Mouse (Mus musculus): ENCODE measurements around the gene Lonrf2. TPM values are rescaled to one million over a fixed set of nuclear protein-coding genes. Genes with fewer than 3 reads are reported as not detected.

The Lonrf2 gene
- polyA plus RNA-seq, 1 experiment from 2014 or later, result 1.6 TPM

GRCm38 (mm10) chr1:38860867-38861524, 24.5 kb upstream of the Lonrf2 start:
- 83% methylated on average over 9 of the region's 9 CpGs for WGBS

DNA sequence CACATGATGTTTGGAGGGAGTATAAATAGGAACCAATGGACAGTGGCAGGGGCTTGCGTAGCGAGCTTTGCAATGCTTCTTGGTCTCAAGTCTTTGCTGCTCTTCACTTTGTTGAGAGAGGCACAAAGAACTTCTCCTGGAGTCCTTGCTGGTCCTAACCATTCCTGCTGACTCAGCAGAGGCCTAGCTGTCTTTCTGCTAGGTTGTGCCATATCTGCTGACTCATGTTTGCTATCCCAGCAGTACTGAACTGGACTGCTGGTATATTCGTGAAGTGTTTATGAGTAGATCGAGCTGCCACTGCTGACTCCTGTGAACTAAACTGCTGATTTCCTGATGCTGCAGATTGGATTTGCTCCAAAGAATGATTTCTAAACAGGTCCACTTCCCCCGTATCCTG, 23.7 kb upstream of the Lonrf2 start:
- Histone ChIP-seq H3K9ac (no peak overlapping the region), H3K36me3 (peaks cover 9% of the 10 kb centered on the region; the same call in 1 of the 2 replicates), H3K27ac (no peak overlapping the region), H3K27me3 (no peaks in the 10 kb centered on the region), H3K4me1 (no peaks in the 10 kb centered on the region), H3K9me3 (no peaks in the 10 kb centered on the region), H3K4me2 (replicated peaks) (no peak overlapping the region), H3K4me3 (no peak overlapping the region)
- no peak for ATAC-seq (ENCODE audit: low FRiP score, low read depth)
- WGBS, result 72% methylated on average over 5 of the region's 5 CpGs

More at GRCm38 (mm10) chr1:38860867-38861524, 24.5 kb upstream of the Lonrf2 start:
- Histone ChIP-seq H3K4me2 (replicated peaks) (no peak overlapping the region), H3K27me3 (no peaks in the 10 kb centered on the region), H3K36me3 (peaks cover 15% of the 10 kb centered on the region), H3K9me3 (no peaks in the 10 kb centered on the region), H3K27ac (no peak overlapping the region), H3K4me1 (peaks cover 6% of the 10 kb centered on the region), H3K9ac (no peak overlapping the region), H3K4me3 (no peak overlapping the region)
- ATAC-seq (ENCODE audit: low FRiP score, low read depth), result no peak

GRCm38 (mm10) chr1:38856196-38856595, 19.7 kb upstream of the Lonrf2 start:
- Histone ChIP-seq H3K9ac (no peak overlapping the region), H3K4me1 (no peaks in the 10 kb centered on the region), H3K9me3 (no peaks in the 10 kb centered on the region), H3K27ac (no peak overlapping the region), H3K27me3 (no peaks in the 10 kb centered on the region; the same call in 1 of the 2 replicates), H3K4me3 (no peak overlapping the region), H3K36me3 (no peaks in the 10 kb centered on the region), H3K4me2 (replicated peaks) (no peak overlapping the region)
- ATAC-seq (ENCODE audit: low FRiP score, low read depth), result no peak
- WGBS, result 12% methylated on average over 3 of the region's 3 CpGs

DNA sequence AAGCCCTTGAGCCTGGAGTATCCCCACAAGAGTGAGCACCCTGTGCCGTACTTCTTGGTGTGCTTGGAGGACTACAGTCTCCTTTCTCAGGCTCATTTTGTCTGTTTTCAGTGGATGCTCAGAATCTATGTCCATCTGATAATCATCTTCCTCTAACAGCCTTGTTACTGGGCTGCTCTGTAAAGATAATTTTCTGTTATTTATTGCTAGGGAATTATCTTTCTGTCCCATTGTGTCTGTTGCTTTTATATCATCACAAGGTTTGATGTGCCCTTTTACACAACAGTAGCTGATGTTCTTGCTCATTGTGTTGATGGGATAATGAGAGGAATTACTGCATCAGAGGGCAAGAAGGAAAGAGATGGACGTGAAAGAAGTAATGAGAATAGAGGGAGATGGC, 15.7 kb upstream of the Lonrf2 start:
- Histone ChIP-seq H3K4me1 (no peaks in the 10 kb centered on the region), H3K9me3 (no peaks in the 10 kb centered on the region), H3K4me2 (replicated peaks) (no peak overlapping the region), H3K4me3 (no peak overlapping the region), H3K9ac (no peak overlapping the region), H3K36me3 (no peaks in the 10 kb centered on the region), H3K27ac (no peak overlapping the region), H3K27me3 (no peaks in the 10 kb centered on the region; the same call in 1 of the 2 replicates)
- 65% methylated on average over 2 of the region's 2 CpGs for WGBS
- no peak for ATAC-seq (ENCODE audit: low FRiP score, low read depth)

GRCm38 (mm10) chr1:38850650-38851049, 14.1 kb upstream of the Lonrf2 start:
- no peaks in the 10 kb centered on the region for H3K9me3 ChIP-seq
- no peak overlapping the region for H3K9ac ChIP-seq
- ATAC-seq (ENCODE audit: low FRiP score, low read depth), result no peak
- no peak overlapping the region for H3K4me3 ChIP-seq
- H3K27me3 ChIP-seq, result no peaks in the 10 kb centered on the region; the same call in 1 of the 2 replicates
- H3K4me1 ChIP-seq, result no peaks in the 10 kb centered on the region
- H3K36me3 ChIP-seq, result no peaks in the 10 kb centered on the region
- WGBS, result 83% methylated on average over 2 of the region's 2 CpGs
- no peak overlapping the region for H3K4me2 ChIP-seq (replicated peaks)
- H3K27ac ChIP-seq, result no peak overlapping the region

- no peaks in the 10 kb centered on the region; the same call in 1 of the 2 replicates for H3K27me3 ChIP-seq
- no peak for ATAC-seq (ENCODE audit: low FRiP score, low read depth)
- H3K4me3 ChIP-seq, result no peak overlapping the region
- 71% methylated on average over 2 of the region's 2 CpGs for WGBS
- H3K4me1 ChIP-seq, result no peaks in the 10 kb centered on the region
- no peak overlapping the region for H3K4me2 ChIP-seq (replicated peaks)
- no peak overlapping the region for H3K9ac ChIP-seq
- no peaks in the 10 kb centered on the region for H3K9me3 ChIP-seq
- no peaks in the 10 kb centered on the region for H3K36me3 ChIP-seq
- no peak overlapping the region for H3K27ac ChIP-seq
These were observed 12.2 kb upstream of the Lonrf2 start for GRCm38 (mm10) chr1:38848451-38849289.

GRCm38 (mm10) chr1:38847975-38848374, 11.5 kb upstream of the Lonrf2 start:
- Histone ChIP-seq H3K9ac (no peak overlapping the region), H3K4me3 (no peak overlapping the region), H3K27ac (no peak overlapping the region), H3K4me2 (replicated peaks) (no peak overlapping the region), H3K27me3 (no peaks in the 10 kb centered on the region; the same call in 1 of the 2 replicates), H3K36me3 (no peaks in the 10 kb centered on the region), H3K4me1 (no peaks in the 10 kb centered on the region), H3K9me3 (no peaks in the 10 kb centered on the region)
- 69% methylated on average over 11 of the region's 11 CpGs for WGBS
- no peak for ATAC-seq (ENCODE audit: low FRiP score, low read depth)

DNA sequence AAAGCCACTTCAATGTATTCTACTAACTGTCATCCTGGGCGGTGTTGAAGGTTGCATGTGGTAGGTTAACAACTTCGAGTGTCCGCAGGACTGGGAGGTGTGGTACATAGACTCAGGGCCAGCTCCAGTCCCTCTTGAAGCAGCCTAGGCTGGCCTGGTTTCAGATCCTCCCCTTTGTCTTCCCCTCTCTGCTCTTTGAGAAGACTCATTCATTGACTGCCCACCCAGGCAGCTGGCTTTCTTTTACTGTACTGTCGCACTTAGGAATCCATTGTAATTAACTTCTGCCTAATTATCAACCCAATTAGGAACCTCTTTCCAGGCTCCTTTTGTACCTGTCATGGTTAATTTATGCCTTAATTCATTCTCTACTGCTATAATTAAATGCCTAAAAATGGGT, 6.8 kb upstream of the Lonrf2 start:
- Histone ChIP-seq H3K27ac (no peak overlapping the region), H3K4me2 (replicated peaks) (no peak overlapping the region), H3K9ac (no peak overlapping the region), H3K4me3 (no peak overlapping the region), H3K27me3 (peaks cover 11% of the 10 kb centered on the region), H3K9me3 (no peaks in the 10 kb centered on the region), H3K4me1 (no peaks in the 10 kb centered on the region), H3K36me3 (no peaks in the 10 kb centered on the region)
- ATAC-seq (ENCODE audit: low FRiP score, low read depth), result no peak
- WGBS, result 79% methylated on average over 4 of the region's 4 CpGs

DNA sequence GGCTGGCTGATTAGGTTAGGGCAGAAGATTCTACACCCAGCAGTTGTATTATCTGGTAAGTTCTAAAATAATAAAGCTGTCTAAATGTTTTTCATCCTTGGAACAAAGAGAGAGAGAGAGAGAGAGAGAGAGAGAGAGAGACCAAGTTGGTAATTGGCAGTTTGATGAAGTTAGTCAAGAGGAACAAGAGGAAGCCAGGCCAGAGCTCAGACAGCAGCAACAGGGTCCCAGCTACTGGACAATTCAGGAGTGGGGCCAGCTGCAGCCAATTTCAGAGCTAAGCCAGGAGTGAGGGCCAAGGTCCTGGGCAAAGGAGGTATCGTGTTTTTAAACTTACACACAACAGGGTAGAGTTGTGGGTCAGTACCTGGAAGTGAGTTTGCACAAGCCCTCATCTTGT, 6.3 kb upstream of the Lonrf2 start:
- no peak overlapping the region for H3K27ac ChIP-seq
- H3K9me3 ChIP-seq, result no peaks in the 10 kb centered on the region
- H3K4me1 ChIP-seq, result no peaks in the 10 kb centered on the region
- no peaks in the 10 kb centered on the region for H3K36me3 ChIP-seq
- H3K27me3 ChIP-seq, result peaks cover 15% of the 10 kb centered on the region
- no peak overlapping the region for H3K4me2 ChIP-seq (replicated peaks)
- no peak overlapping the region for H3K4me3 ChIP-seq
- 68% methylated on average over 1 of the region's 1 CpGs for WGBS
- no peak for ATAC-seq (ENCODE audit: low FRiP score, low read depth)
- H3K9ac ChIP-seq, result no peak overlapping the region

GRCm38 (mm10) chr1:38839944-38840343, 3.4 kb upstream of the Lonrf2 start:
- Histone ChIP-seq H3K27me3 (peaks cover 44% of the 10 kb centered on the region), H3K4me3 (no peak overlapping the region), H3K36me3 (no peaks in the 10 kb centered on the region), H3K9ac (no peak overlapping the region), H3K4me1 (peaks cover 8% of the 10 kb centered on the region), H3K4me2 (replicated peaks) (no peak overlapping the region), H3K27ac (no peak overlapping the region), H3K9me3 (no peaks in the 10 kb centered on the region)
- ATAC-seq (ENCODE audit: low FRiP score, low read depth), result no peak
- WGBS, result 41% methylated on average over 1 of the region's 1 CpGs

- peak; percentile 60 for ATAC-seq (ENCODE audit: low FRiP score, low read depth)
- H3K27ac ChIP-seq, result no peak overlapping the region
- H3K9me3 ChIP-seq, result no peaks in the 10 kb centered on the region
- peak overlapping the region; percentile 99 for H3K4me2 ChIP-seq (replicated peaks)
- H3K4me3 ChIP-seq, result peak overlapping the region; percentile 77
- peak overlapping the region; percentile 82 for H3K9ac ChIP-seq
- peaks cover 55% of the 10 kb centered on the region for H3K27me3 ChIP-seq
- H3K36me3 ChIP-seq, result no peaks in the 10 kb centered on the region
- WGBS, result 2% methylated on average over 89 of the region's 103 CpGs
- H3K4me1 ChIP-seq, result peaks cover 13% of the 10 kb centered on the region
These were observed 689 bp downstream of the Lonrf2 start for GRCm38 (mm10) chr1:38835568-38836476.

GRCm38 (mm10) chr1:38834899-38835298, 1.6 kb downstream of the Lonrf2 start:
- no peak overlapping the region for H3K9ac ChIP-seq
- H3K4me3 ChIP-seq, result peak overlapping the region; percentile 77
- no peak overlapping the region for H3K27ac ChIP-seq
- peaks cover 55% of the 10 kb centered on the region for H3K27me3 ChIP-seq
- WGBS, result 27% methylated on average over 3 of the region's 3 CpGs
- ATAC-seq (ENCODE audit: low FRiP score, low read depth), result no peak
- no peaks in the 10 kb centered on the region for H3K36me3 ChIP-seq
- H3K4me2 ChIP-seq (replicated peaks), result peak overlapping the region; percentile 99
- H3K9me3 ChIP-seq, result no peaks in the 10 kb centered on the region
- H3K4me1 ChIP-seq, result peaks cover 13% of the 10 kb centered on the region

Measured in limb, embryonic 13.5 days (tissue).